Mouse (Mus musculus) left cerebral cortex, adult 2 months (tissue): ENCODE measurements at regions not wholly inside any gene's neighbourhood (a gene's known extent, or its start where the extent isn't known, plus 50 kb on each side); places are given as distances from the start of the nearest gene placed in this dataset.

ENCODE experiments used
- DNase-seq, 2 experiments: peaks; one replicate each; pipeline ENCODE4 v3.0.0; 2021 to 2022; ENCODE audit warnings: low spot score in 2 of 2, mixed read lengths in 1 of 2; ENCODE audit errors: extremely low spot score in 1 of 2
- H3K27ac ChIP-seq: fragments of 200-600 bp; 2 replicates; pipeline ENCODE4 v1.8.1; 2022
- H3K4me3 ChIP-seq: fragments of 200-600 bp; 2 replicates; pipeline ENCODE4 v1.8.1; 2022
- CTCF ChIP-seq: fragments of 200-600 bp; IDR thresholded peaks from 2 replicates; pipeline ENCODE4 v1.8.1; 2022; ENCODE audit warnings: antibody characterized with exemption, mild to moderate bottlenecking, moderate library complexity
- intact Hi-C: fragments of 180-260 bp; cut with DNase I; formaldehyde crosslinking; loops from one replicate; pipeline ENCODE4 v1.15.1; 2025

- DNase-seq, result no peak
- intact Hi-C loops, result no loop called here
- H3K27ac ChIP-seq, result no peak overlapping the region
- no peak overlapping the region for H3K4me3 ChIP-seq
- TF ChIP-seq CTCF, result no peak
Observed at GRCm38 (mm10) chr1:145379739-145380138, 604.5 kb upstream of the Rgs18 start.

DNA sequence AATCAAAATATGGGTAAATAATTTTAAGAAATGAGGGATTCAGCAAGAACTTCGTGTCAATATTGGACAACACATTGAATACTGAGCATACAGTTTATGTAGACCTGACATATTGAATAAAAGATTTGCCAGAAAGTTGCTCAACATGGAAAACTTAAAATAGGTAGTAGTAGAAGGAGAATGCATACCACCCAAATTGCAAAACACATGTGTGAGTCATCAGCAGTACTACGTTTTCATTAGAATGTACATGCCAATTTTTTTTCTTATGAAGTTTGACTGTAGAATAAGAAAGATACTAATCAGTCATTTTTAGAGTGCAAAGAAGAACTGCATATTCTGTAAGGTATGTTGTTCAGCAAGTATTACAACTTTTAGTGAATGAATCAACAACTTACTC lies 601.8 kb upstream of the Rgs18 start:
- intact Hi-C loops, result no loop called here
- no peak for TF ChIP-seq CTCF
- Histone ChIP-seq H3K27ac (no peak overlapping the region), H3K4me3 (no peak overlapping the region)
- DNase-seq, result no peak

- no peak for DNase-seq
- Histone ChIP-seq H3K27ac (no peak overlapping the region), H3K4me3 (no peak overlapping the region)
- TF ChIP-seq CTCF, result no peak
- intact Hi-C loops, result no loop called here
Observed at GRCm38 (mm10) chr1:145376069-145376468, 600.8 kb upstream of the Rgs18 start.

DNA sequence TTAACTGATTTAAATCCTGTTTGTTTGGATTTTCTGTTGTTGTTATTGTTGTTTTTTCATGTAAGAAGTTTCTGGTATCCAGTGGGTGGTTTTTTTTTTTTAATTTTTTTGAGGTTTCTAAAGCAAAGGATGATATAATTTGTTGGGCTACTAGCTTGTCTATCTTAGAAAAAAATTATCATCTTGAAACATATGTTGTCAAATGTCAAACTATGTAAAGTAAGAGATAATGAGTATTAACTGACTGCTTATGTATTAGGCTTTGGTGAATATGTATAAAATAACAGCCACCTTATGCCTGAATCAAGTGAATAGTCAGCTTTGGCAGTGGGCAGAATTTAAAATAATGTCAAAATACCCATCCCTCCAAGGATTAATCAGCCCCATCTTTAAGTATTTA lies 588.6 kb upstream of the Rgs18 start:
- no peak for DNase-seq
- TF ChIP-seq CTCF, result no peak
- intact Hi-C loops, result no loop called here
- no peak overlapping the region for H3K27ac ChIP-seq
- H3K4me3 ChIP-seq, result no peak overlapping the region

DNA sequence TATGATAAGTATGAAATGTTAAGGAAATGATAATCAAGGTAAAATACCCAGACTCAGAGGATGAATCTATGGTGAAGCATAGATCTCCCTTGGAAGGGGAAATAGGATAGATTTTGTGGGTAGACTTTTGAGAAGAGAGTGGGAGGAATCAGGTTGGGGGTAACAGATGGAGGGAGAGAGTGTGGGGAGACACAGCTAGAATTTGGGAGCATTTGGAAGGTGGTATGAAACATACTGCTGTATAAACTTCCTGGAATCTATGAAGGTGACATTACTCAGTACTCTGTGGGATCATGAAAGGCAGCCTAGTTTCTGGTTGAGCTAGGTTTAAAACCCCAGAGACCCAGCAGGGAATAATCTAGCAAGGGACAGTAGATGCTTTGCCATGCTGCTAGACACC lies 569.6 kb upstream of the Rgs18 start:
- Histone ChIP-seq H3K4me3 (no peak overlapping the region), H3K27ac (peak overlapping the region; percentile 6; the same call in 1 of the 2 replicates)
- no peak for TF ChIP-seq CTCF
- intact Hi-C loops, result no loop called here
- DNase-seq, result no peak

- intact Hi-C loops, result no loop called here
- no peak overlapping the region for H3K4me3 ChIP-seq
- peak overlapping the region; percentile 6; the same call in 1 of the 2 replicates for H3K27ac ChIP-seq
- DNase-seq, result no peak
- no peak for TF ChIP-seq CTCF
Observed at GRCm38 (mm10) chr1:145344356-145344755, 569.1 kb upstream of the Rgs18 start.

DNA sequence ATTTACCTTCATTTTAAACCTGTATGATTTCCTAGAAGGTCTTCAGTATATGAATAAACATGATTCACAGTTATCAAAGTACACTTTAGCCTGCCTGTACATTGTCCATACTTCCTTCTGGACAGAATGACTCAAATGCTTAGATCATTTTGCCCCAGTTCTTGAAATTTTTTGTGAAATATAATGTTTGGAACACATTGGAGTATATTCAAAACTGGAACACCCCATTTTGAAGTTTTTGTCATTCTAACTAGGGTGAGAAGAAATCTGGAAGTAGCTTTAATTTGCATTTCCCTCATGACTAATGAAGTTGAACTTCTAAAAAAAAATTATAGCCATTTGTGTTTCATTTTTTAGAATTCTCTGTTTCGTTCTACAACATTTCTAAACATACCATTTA lies 561.6 kb upstream of the Rgs18 start:
- no peak for TF ChIP-seq CTCF
- Histone ChIP-seq H3K27ac (no peak overlapping the region), H3K4me3 (no peak overlapping the region)
- no peak for DNase-seq
- intact Hi-C loops, result loop anchor here (2.0 to 10.0 kb wide), 3 partner anchors 92 to 1158 kb away; partner anchors contain the start of gene Brinp3

DNA sequence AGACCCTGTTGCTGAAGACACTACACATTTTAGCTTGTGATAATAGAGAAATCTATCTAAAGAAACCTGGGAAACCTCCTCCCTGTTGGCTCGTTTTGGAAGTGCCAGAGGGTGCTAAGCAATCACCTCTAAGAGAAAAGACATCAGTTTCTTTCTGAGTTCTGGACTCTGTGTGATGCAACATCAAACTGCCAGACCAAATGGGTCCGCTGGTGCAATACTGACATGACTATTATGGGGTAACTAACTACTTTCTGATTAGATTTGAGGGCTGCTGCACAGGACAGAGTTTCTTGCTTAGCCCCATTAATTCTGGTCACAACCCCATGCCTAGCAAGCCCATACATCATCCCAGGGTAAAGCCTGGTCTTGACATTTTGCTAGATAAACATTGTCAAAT lies 517.7 kb upstream of the Rgs18 start:
- Histone ChIP-seq H3K4me3 (no peak overlapping the region), H3K27ac (no peak overlapping the region)
- TF ChIP-seq CTCF, result no peak
- DNase-seq, result no peak
- intact Hi-C loops, result no loop called here
